Mouse (Mus musculus) inflammation-experienced regulatory T-cells, adult 16 weeks (primary cell): ENCODE results near the gene Gm11634. TPM values are rescaled to one million over a fixed set of nuclear protein-coding genes. Genes with fewer than 3 reads are reported as not detected.

Experiments used
- polyA plus RNA-seq: library from polyadenylated mRNA; unstranded; fragments of 100-300 nt; shearing (Covaris generic); gene quantifications from one replicate; pipeline ENCODE4 v1.2.1, GENCODE M21; 2017

The Gm11634 gene
- not detected for polyA plus RNA-seq

GRCm38 (mm10) chr11:101599156-101599555 is at the start of gene Gm11634:
Gm11634 (minus strand) TSS chr11:101599256.

DNA sequence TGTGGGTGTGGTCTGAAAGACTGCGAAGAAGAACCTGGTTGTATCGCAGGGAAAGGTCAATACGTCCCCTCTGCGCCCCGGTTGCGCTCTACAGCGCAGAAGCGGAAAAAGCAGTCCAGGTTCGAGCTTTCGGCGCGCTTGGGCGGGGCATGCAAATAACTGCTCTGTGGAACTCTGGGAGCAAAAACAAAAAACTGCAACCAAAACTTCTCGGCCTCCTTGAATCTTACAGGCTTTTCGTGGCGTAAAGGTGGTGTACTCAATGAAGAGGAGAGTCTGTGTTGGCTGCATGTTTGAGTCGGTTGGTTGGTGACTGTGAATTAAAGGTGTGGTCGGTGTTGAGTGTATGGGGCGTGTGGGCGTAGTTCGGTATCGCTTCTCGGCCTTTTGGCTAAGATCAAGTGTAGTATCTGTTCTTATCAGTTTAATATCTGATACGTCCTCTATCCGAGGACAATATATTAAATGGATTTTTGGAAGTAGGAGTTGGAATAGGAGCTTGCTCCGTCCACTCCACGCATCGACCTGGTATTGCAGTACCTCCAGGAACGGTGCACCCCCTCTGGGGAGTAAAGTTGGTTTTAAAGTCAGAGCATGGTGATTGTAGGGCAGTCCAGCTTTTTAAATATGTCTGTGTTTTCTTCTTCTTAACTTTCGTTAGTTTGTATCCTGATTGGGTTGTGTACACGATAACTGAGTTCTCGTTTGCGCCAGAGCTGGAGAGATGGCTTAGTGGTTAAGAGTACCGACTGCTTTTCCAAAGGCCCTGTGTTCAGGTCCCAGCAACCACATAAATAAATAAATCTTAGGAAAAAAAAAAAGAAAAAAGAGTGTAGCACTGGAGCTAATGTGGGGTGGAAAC is 28.2 kb upstream of the Gm11634 start, which contains the start of gene Rdm1:
TSS of gene Rdm1 (plus strand) at position 201 of the 862 bp plus-strand sequence.

GRCm38 (mm10) chr11:101582054-101583035 is 16.7 kb downstream of the Gm11634 start, which contains the start of gene Tmem106a:
Tmem106a (plus strand) TSS chr11:101582242.

GRCm38 (mm10) chr11:101551751-101552475 is 47.1 kb downstream of the Gm11634 start, which contains the start of the genes Brca1 and Nbr1:
Brca1 (minus strand) TSS chr11:101551955.
Nbr1 (plus strand) TSS chr11:101552149.

Other genes with a start within 250 kb of the Gm11634 start
- gene G6pc, start 231.7 kb downstream of the Gm11634 start, polyA plus RNA-seq, result not detected
- 48.9 TPM for gene Aarsd1, start 181.6 kb downstream of the Gm11634 start, polyA plus RNA-seq
- 0.45 TPM for gene Gm27029, start 174.5 kb downstream of the Gm11634 start, polyA plus RNA-seq
- gene Rundc1, start 174.2 kb downstream of the Gm11634 start, polyA plus RNA-seq, result 13.4 TPM
- gene Ptges3l, start 173.9 kb downstream of the Gm11634 start, polyA plus RNA-seq, result 1.7 TPM
- gene Rpl27, start 157.0 kb downstream of the Gm11634 start, polyA plus RNA-seq, result 299 TPM
- gene Ifi35, start 150.8 kb downstream of the Gm11634 start, polyA plus RNA-seq, result 186 TPM
- gene Rnd2, start 134.3 kb downstream of the Gm11634 start, polyA plus RNA-seq, result not detected
- 0.34 TPM for gene Vat1, start 133.0 kb downstream of the Gm11634 start, polyA plus RNA-seq
- 3.8 TPM for gene Brca1, start 47.3 kb downstream of the Gm11634 start, polyA plus RNA-seq
- 152 TPM for gene Nbr1, start 47.1 kb downstream of the Gm11634 start, polyA plus RNA-seq
- gene Tmem106a, start 17.0 kb downstream of the Gm11634 start, polyA plus RNA-seq, result 16.7 TPM
- 85.4 TPM for gene Rdm1, start 27.9 kb upstream of the Gm11634 start, polyA plus RNA-seq
- 1.5 TPM for gene Arl4d, start 66.3 kb upstream of the Gm11634 start, polyA plus RNA-seq
- 64.5 TPM for gene Dhx8, start 133.7 kb upstream of the Gm11634 start, polyA plus RNA-seq
- gene Etv4, start 186.1 kb upstream of the Gm11634 start, polyA plus RNA-seq, result not detected